Mouse (Mus musculus) small intestine, adult 2 months (tissue): ENCODE results near the gene Slc37a1. TPM values are rescaled to one million over a fixed set of nuclear protein-coding genes. Genes with fewer than 3 reads are reported as not detected.

Experiments used
- H3K27ac ChIP-seq: fragments of 200-500 bp; 2 replicates; pipeline ENCODE4 v1.5.1; 2012; ENCODE audit warnings: low read depth, low read length, control low read depth, inconsistent platforms; ENCODE audit not compliant: insufficient read depth
- H3K27me3 ChIP-seq: fragments of 200-500 bp; 2 replicates; pipeline ENCODE4 v1.6.1; 2012; ENCODE audit warnings: mild to moderate bottlenecking, moderate library complexity, low read length, inconsistent platforms; ENCODE audit not compliant: control insufficient read depth, insufficient read depth
- H3K36me3 ChIP-seq: fragments of 200-500 bp; 2 replicates; pipeline ENCODE4 v1.6.1; 2012; ENCODE audit warnings: mild to moderate bottlenecking, low read length, control low read depth, inconsistent platforms; ENCODE audit not compliant: control insufficient read depth, insufficient read depth
- H3K4me1 ChIP-seq: fragments of 200-500 bp; 2 replicates; pipeline ENCODE4 v1.6.1; 2012; ENCODE audit warnings: low read length, inconsistent platforms, mixed read lengths; ENCODE audit not compliant: control insufficient read depth, insufficient read depth, insufficient read length
- H3K4me3 ChIP-seq: fragments of 200-500 bp; 2 replicates; pipeline ENCODE4 v1.5.1; 2012; ENCODE audit warnings: low read depth, mild to moderate bottlenecking, control low read depth, inconsistent platforms, low read length, moderate library complexity
- CTCF ChIP-seq: fragments of 200-500 bp; IDR thresholded peaks from 2 replicates; pipeline ENCODE4 v1.5.1; 2012; ENCODE audit warnings: low read depth, mild to moderate bottlenecking, control low read depth, inconsistent platforms, low read length, moderate library complexity, mixed read lengths; ENCODE audit not compliant: insufficient replicate concordance, insufficient read length; ENCODE audit errors: extremely low read depth
- POLR2A ChIP-seq: fragments of 200-500 bp; IDR thresholded peaks from 2 replicates; pipeline ENCODE4 v1.6.1; 2012; ENCODE audit warnings: low read depth, mild to moderate bottlenecking, control low read depth, inconsistent platforms, low read length, moderate library complexity
- WGBS: fragments of 180-500 bp; shearing (Covaris S2); methylation state at CpG from one replicate; pipeline ENCODE4 v1.1.7; 2018; 5-methylcytosine and 5-hydroxymethylcytosine counted together
- polyA plus RNA-seq: library from polyadenylated mRNA; depleted of rRNA; stranded (reverse); fragments of >200 nt; gene quantifications from 2 replicates; pipeline ENCODE4 v1.2.3, GENCODE M21; 2012

Slc37a1 gene
- polyA plus RNA-seq, 1 experiment, result 145 TPM

DNA sequence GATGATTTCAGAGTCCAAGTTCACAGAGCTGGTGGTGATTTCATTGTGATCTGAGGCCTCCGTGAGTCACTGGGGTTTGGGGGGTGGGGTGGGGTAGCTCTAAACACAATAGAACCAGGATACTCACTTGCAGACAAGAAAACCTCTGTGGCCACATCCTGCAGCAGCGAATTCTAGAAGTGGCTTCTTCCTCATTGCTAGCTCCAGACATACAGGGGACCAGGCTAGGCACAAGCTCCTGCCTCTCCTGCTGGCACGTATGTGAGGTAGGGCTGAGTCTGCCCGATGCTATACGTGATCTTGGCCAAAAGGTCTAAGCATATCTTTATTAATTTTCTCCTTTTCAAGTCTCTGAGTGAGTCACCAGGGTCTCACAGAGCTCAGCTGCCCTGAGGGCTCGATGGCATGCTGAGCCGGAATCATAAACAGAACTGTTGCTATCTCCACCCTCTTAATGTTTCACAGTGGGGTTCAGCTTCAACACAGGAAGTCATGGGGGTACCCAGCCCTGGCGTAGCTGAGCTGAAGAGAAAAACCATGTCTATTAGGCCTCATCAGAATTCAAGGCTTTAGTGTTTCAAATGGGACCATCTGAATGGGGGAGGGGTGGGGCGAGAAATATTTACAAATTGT lies 39.7 kb downstream of the Slc37a1 start:
- Histone ChIP-seq H3K4me1 (peaks cover 33% of the 10 kb centered on the region), H3K27ac (peak overlapping the region; percentile 73), H3K36me3 (peaks cover 53% of the 10 kb centered on the region), H3K27me3 (no peaks in the 10 kb centered on the region), H3K4me3 (peak overlapping the region; percentile 6; the same call in 1 of the 2 replicates)
- WGBS, result 37% methylated on average over 9 of the region's 9 CpGs
- no peak for TF ChIP-seq CTCF
- no peak for TF ChIP-seq POLR2A

DNA sequence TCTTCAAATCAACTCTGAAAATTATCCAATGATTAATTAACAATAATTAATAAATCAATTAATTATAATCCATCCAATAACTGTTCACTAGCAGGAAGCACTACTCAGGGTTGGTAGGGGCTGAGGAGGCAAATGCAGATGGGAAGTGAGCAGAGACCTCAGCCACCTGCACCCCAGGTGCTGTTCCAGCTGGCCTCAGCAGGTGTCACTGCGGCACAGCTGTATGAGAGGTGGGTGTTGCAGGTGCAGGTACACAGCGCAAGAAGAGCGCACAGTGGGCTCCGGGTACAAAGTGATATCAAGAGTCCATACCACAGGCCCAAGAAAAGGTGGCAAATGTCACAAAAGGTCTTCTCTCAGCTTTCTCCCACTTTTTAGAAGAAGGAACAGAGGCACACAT lies 41.9 kb downstream of the Slc37a1 start:
- Histone ChIP-seq H3K27ac (0 out of 2 replicates have a peak overlapping the region, but pooled peaks have one; percentile 3), H3K4me1 (peaks cover 21% of the 10 kb centered on the region), H3K36me3 (peaks cover 52% of the 10 kb centered on the region), H3K4me3 (no peak overlapping the region), H3K27me3 (no peaks in the 10 kb centered on the region)
- TF ChIP-seq POLR2A (no peak), CTCF (peak; percentile 51; the same call in 1 of the 2 replicates)
- 32% methylated on average over 4 of the region's 4 CpGs for WGBS

DNA sequence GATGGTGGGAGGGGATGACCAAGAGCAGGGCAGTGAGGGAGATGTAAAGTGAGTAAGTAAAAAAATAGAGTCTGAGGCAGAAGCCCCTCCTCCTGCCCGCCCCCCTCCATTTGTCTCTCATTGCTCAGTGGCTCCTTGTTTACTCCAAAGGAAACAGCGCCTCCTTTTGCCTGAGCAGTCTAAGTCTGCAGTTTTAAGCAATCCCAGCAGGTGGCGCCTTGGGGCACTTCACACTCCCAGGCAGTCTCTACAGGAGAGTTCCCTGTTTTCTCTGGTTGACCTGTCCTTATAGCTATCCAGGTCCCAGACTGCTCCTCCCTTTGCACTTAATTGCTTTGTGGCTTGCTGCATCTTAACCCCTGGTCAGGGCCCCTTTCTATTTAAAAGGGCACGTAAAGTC lies 44.0 kb downstream of the Slc37a1 start:
- Histone ChIP-seq H3K27me3 (no peaks in the 10 kb centered on the region), H3K4me1 (peaks cover 2% of the 10 kb centered on the region; the same call in 1 of the 2 replicates), H3K36me3 (peaks cover 60% of the 10 kb centered on the region), H3K27ac (no peak overlapping the region), H3K4me3 (no peak overlapping the region)
- WGBS, result 73% methylated on average over 4 of the region's 4 CpGs
- TF ChIP-seq CTCF, result peak; percentile 72; the same call in 1 of the 2 replicates
- no peak for TF ChIP-seq POLR2A

- Histone ChIP-seq H3K36me3 (peaks cover 62% of the 10 kb centered on the region), H3K27me3 (no peaks in the 10 kb centered on the region), H3K4me1 (no peaks in the 10 kb centered on the region; the same call in 1 of the 2 replicates), H3K4me3 (no peak overlapping the region), H3K27ac (no peak overlapping the region)
- TF ChIP-seq CTCF (no peak), POLR2A (no peak)
- 94% methylated on average over 6 of the region's 6 CpGs for WGBS
Measured at GRCm38 (mm10) chr17:31331273-31331672, 44.7 kb downstream of the Slc37a1 start.

DNA sequence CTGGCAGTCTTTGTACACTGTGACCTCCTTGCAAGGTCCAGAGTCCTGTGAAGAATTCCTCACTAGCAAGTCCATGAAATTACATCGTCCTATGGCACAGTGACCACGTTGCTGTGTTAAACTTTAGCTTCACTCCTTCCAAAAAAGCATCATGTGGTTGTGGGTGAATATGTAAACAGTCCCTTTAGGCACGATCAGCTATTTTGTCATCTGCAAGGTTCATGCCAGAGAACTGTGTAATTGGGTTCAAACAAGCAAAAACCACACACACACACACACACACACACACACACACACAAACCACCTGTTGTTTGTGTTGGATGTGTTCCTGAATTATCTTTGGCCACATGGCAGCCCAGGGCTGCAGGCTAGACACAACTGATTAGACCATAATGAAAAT lies 45.3 kb downstream of the Slc37a1 start:
- no peaks in the 10 kb centered on the region for H3K27me3 ChIP-seq
- H3K27ac ChIP-seq, result no peak overlapping the region
- no peaks in the 10 kb centered on the region; the same call in 1 of the 2 replicates for H3K4me1 ChIP-seq
- 61% methylated on average over 3 of the region's 3 CpGs for WGBS
- peaks cover 61% of the 10 kb centered on the region for H3K36me3 ChIP-seq
- no peak overlapping the region for H3K4me3 ChIP-seq
- no peak for TF ChIP-seq CTCF
- TF ChIP-seq POLR2A, result no peak

DNA sequence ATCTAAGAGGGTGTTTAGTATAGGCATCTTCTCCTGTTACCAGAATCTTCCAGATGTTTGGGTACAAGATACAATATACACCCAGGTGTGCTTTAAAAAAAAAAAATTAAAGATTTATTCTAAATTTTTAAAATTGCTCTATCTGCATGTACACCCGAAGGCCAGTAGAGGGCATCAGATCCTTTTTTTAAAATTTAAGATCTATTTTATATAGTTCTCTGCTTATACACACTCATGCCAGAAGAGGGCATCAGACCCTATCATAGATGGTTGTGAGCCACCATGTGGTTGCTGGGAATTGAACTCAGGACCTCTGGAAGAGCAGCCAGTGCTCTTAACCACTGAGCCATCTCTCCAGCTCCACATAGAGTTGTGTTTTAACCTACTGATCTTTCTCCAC lies 45.7 kb downstream of the Slc37a1 start:
- WGBS, result 65% methylated on average over 1 of the region's 1 CpGs
- H3K27me3 ChIP-seq, result no peaks in the 10 kb centered on the region

GRCm38 (mm10) chr17:31334509-31335260 lies 48.1 kb downstream of the Slc37a1 start:
- Histone ChIP-seq H3K4me1 (no peaks in the 10 kb centered on the region), H3K27me3 (no peaks in the 10 kb centered on the region), H3K4me3 (no peak overlapping the region), H3K27ac (no peak overlapping the region), H3K36me3 (peaks cover 72% of the 10 kb centered on the region)
- WGBS, result 79% methylated on average over 11 of the region's 11 CpGs
- TF ChIP-seq POLR2A (no peak), CTCF (no peak)

More for the DNA sequence above, 45.7 kb downstream of the Slc37a1 start:
- no peak for TF ChIP-seq POLR2A
- peak; percentile 29; the same call in 1 of the 2 replicates for TF ChIP-seq CTCF
- H3K4me1 ChIP-seq, result no peaks in the 10 kb centered on the region; the same call in 1 of the 2 replicates
- H3K27ac ChIP-seq, result no peak overlapping the region
- no peak overlapping the region for H3K4me3 ChIP-seq
- peaks cover 62% of the 10 kb centered on the region for H3K36me3 ChIP-seq
